Mouse (Mus musculus): Measurements from ENCODE around the gene Gpr37l1.

Gpr37l1 gene

DNA sequence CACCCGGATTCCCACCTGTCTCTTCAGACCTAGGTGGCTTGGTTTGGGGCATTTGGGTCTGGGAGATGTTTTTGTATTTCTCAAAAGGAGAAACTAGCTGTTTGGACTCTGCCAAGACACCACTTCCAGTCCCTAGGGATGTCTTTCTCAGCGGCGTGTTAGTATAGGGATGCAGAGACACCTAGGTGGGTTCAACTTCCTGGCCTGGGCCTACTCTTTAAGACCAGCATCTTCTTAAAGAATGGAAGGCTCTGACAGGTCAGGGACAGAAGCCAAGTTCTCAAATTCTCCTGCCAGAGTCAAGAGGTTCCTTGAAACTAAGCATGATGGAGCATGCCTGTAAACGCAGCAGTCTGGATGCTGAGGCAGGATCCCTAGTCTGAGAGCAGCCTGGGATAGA, 19.0 kb downstream of the Gpr37l1 start:
- DNase-seq (ENCODE audit: low spot score in 2 of 2) = no peak

DNA sequence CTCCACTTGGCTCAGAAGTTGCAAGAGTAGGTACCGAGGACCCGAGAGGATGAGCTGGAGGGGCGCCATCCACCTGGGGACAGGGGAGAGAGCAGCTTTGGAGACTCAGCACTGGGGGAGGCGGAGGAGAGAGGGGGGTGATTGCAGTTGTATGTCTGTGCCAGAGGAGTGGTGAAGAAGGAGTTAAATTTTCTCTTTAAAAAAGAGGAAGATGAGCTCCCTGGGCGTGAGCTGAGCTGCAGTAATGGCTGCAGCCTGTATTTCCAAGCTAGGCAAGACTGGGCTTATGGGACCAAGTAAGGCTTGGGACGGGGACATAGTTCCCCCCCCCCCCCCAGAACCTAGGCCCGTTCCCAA, 19.8 kb downstream of the Gpr37l1 start:
- DNase-seq (ENCODE audit: low spot score in 2 of 2) = no peak

DNA sequence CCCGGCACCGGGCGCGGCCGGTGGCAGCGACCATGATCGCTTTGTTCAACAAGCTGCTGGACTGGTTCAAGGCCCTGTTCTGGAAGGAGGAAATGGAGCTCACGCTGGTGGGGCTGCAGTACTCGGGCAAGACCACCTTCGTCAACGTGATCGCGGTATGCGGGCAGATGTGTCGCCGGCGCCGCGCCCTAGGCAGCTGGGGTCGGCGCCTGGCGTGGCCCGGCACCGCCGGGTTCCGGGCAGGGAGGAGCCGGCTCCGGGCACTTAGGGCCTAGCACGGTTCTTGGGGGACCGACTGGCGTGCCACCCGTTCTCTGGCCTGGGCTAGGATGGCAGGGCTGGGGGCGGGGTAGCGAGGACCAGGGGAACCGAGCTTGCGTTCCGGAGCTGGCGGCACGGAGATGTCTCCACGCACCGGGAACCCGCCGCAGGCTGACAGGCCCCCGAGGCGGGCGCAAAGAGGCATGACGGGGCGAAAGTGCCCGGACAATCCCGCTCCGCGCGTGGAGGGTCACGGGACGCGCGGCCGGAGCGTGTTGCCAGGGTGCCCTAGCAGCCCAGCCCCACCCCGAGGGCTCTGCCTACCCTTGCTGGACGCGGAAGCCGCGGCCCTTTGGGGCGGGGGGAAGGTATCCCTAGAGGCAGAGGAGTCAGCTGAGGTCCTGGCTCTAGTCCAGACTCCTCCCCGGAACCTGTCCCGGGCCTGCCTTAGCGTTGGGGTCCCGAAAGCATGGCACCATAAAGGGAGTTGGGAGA, 20.4 kb downstream of the Gpr37l1 start:
- DNase-seq (ENCODE audit: low spot score in 2 of 2) = peak; percentile 86 to 90

DNA sequence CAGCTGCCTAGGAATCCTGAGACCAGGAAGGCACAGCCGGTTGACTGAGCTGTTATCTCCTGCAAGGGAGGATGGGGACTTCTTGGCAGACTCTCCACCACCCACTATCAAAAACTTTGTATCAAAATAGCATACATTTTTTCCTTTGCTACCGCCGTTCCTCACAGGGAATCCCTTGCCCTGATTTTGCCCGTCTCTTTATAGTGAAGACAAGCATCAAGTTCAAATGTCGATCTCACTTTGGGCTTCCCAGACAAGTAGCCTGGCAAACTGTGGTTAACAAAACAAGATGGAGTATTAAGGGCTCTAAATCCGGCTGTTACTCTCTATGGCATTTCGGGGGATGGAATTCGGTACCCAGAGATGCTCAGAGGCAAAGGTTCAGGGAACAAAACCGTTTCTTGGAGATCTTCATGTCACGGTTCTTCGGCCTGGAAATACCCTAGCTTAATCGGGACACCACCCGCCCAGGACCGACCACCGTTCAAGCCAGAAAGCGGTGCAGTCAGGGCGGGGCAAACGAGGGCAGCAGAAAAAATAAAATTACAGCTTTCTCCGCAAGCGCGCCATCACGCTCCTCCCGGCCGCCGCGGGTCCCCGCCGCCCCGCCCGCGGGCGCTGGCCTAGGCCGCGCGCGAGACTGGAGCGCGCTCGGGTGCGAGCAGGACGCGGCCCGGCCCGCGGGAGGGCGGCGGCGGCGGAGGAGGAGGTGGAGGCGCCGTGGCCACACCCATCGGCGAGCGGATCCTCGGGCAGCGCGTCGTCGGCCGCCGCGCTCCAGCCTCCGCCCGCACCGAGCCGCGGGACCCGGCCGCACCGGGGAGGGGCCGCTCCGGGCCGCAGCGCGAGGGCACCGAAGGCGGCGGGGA, 21.2 kb downstream of the Gpr37l1 start, which contains the start of gene Arl8a:
Gene Arl8a (plus strand): TSS at position 748 of the 869 bp plus-strand sequence.
- peak; percentile 84 to 85 for DNase-seq (ENCODE audit: low spot score in 2 of 2)

DNA sequence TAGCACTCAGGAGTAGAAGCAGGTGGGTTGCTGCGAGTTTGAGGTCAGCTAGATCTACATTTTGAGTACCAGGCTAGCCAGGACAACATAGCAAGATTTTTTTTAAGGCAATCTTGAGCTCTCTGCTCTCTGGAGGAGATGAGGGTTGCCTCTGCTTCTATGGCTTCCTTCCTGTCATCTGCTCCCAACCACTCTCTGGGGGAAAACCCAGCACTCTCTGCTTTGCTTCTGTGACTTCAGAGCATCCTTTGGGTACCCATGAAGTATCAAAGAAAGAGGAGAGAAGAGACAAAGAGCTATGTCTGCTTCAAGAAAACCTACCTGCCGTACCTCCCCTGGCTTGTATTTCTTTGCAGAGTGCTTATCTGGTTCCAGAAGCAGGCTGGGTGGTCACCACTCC, 23.5 kb downstream of the Gpr37l1 start:
- no peak for DNase-seq (ENCODE audit: low spot score in 2 of 2)

DNA sequence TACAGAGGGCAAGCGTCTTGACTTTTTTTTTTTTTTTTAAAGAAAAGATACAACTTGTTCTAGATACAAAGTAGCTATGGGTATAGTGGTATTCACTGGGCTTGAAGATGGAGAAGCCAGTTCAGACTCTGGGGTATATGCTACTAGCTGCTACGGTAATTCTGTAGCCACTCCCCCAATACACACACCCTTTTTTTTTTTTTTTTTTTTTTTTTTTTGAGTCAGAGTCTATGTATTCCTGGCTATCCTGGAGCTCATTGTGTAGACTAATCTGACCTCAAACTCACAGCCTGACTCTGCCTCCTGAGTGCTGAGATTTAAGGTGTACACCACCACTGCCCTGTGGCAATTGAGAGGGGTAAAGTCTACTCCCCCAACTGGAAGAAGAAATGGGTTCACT, 25.0 kb downstream of the Gpr37l1 start:
- no peak for DNase-seq (ENCODE audit: low spot score in 2 of 2)

DNA sequence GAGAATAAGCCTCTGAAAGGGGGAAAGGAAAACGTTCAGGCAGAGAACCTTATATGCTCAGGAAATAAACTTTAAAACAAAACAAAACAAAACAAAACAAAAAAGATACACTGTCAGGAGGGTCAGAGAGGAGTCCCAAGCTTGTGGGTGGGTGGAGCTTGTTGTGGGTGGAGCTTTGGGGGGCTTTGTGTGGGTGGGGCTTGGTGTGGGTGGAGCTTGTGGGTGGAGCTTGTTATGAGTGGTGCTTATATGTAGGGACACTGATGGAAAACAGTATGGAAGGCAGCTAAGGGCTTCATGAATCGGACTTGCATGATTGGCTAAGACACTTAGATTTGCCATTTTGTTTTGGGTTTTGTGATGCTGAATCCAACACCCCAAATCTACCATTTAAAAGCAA, 27.6 kb downstream of the Gpr37l1 start:
- no peak for DNase-seq (ENCODE audit: low spot score in 2 of 2)

DNA sequence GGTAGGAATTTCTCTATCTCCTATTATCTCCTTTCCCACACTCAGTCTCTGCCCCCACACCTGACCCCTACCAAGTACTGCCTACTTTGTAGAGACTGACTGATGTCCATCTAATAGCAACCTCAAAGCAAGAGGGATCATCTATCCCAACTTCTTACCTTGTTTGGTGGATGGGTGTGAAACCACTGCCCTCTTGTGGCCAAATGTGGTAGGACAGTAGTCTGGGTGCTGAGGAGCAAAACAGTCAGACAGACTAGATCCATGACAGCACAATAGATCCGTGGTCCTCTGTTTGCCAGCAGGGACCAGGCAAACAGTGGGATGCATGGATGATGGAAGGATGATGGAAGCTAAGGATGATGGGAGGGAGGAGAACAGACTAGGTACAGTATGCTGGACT, 31.0 kb downstream of the Gpr37l1 start:
- peak in 1 of 2 experiments; percentile 45 for DNase-seq (ENCODE audit: low spot score in 2 of 2)

DNA sequence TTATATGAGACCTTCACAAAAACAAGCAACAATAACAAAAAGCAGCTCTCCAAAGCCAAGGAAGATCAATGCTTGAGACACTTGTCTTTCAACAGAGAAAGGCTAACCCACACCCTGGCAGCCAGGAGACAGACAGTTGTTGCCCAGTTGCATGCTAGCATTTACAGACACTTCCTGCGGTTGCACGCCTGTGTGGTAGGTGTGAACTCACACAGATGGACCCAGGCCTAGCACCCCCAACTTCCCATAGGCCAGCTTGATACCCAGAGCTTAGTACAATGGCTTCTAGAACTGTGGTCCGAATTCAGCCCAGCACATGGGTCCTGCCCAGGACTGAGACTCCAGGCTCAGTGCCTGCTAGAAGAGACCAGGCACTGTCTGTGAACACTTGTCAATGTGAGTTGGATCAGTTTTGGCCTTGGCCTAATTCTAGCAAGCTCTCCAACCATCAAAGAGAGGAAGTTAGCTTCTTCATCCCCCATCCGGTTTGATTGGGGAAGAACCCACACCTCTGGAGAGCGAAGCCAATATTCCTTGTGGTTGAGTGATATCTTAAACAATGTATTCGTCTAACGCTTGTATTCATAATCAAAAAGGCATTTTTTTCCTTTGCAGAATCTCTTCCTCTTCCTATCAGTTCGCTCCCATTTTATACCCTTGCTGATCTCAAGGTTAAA, 32.2 kb downstream of the Gpr37l1 start:
- no peak for DNase-seq (ENCODE audit: low spot score in 2 of 2)

DNA sequence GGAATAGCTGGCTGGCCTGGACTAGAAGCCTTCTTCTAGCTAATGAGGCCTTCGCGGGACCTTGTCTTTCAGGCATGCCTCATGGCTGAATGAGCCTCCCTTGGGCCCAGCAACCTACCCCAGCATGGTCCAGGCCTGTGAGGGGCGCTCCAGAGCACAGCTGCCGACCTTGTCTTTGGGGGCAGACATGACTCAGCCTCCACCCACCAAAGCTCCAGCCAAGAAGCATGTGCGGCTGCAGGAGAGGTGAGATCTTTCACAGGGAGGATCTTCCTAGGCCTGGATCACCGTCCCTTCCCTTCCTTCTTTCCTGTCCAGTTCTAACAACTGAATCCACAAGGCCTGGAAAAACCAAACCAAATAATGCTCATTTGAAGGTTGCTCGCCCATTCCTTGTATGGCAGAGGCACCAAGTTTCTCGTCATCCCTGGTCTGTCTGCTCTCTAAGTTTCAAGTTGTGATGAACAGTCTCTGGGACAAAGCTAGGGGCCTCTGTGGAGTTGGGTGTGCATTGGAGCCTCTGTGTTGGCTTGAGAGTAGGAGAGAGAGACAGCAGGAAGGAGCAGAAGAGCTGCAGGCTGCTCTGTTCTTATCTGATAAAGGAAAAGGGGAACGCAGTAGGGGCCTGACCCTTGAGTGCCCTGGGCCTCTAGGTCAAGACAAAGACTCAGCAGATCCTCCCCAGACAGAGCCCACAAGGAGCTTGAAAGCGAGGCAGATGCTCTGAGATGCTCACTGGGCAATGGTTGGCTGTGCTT, 33.6 kb downstream of the Gpr37l1 start:
- DNase-seq (ENCODE audit: low spot score in 2 of 2) = no peak

DNA sequence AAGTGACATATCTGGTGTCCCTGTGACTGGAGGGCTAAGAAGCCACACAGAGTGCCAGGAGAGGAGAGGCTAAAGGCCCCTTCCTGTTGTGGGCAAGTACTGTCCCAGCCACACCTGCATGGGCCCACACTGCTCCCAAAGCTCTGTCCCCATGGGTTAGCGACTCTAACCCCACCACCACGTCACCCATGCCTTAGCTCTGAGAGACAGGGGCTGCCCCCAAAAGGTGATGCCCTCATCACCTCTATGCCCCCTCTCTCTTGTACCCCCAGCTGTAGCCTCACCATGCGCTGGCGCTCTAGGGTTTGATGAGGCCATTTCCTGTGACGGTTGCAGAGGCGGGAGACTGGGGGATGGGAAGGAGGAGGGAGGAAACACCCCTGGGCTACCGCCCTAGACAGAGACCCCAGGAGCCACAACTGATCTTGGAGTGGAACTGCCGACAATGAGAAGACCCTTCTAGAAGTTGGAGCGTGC, 34.5 kb downstream of the Gpr37l1 start:
- DNase-seq (ENCODE audit: low spot score in 2 of 2) = no peak

DNA sequence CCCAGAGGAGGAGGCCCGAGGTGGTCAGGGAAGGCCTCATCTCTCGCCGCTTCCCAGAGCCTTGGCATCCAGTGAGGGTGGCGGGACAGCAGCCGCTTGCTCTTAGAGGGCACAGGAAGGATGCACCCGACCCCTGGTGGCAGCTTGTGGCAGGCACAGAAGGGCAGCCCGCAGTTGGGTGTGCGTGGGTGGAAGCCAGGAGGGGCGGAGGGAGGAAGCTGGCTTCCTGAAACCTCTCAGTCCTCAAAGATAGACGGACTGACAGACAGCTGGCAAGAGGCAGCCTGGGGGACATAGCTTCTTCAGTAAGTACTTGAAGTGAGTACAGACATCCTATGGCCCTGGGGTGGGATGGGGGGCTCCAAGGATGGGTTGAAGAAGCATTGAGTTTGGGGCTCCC, 35.0 kb downstream of the Gpr37l1 start, which contains the start of gene Ptpn7:
Gene Ptpn7 (plus strand): TSS at position 228 of the 400 bp plus-strand sequence.
- DNase-seq (ENCODE audit: low spot score in 2 of 2) = peak; percentile 59 to 67

DNA sequence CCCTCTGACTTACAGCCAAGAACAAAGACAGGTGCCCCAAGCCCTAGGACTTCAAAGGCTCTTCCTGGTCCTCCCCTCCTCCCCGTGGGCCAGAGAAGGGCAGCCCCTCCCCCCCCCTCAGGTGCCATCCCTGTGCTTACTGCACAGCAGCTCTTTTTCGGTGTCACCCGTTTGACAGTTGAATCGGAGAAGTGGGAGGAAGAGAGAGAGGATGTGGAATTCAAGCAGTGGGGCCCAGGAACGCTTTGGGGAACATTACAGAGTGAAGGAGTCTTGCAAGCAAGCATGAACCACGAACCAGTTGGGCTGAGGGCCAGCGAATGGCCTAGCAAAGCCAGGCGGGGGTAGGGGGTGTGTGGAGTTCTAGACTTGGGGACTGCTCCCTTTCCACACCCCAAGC, 35.9 kb downstream of the Gpr37l1 start:
- DNase-seq (ENCODE audit: low spot score in 2 of 2) = no peak

DNA sequence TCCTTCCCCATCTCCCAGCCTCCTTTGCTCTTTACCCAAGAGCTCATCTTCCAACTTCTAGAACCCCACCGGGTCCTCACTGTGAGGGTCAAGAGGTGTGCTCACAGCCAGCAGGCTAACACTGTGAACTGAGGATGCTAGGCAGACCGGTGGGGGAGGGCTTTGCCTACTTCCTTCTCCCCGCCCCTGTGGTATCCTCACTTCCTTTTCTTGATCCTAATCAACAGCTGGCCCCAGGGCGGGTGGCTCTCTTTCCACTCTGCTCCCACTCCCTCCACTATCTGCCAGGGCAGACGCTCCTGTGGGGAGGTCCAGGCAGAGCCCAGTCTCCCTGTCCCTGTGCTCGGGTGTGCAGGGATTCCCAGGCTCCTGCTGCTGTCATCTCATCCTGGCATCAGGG, 36.4 kb downstream of the Gpr37l1 start:
- peak in 1 of 2 experiments; percentile 51 for DNase-seq (ENCODE audit: low spot score in 2 of 2)

DNA sequence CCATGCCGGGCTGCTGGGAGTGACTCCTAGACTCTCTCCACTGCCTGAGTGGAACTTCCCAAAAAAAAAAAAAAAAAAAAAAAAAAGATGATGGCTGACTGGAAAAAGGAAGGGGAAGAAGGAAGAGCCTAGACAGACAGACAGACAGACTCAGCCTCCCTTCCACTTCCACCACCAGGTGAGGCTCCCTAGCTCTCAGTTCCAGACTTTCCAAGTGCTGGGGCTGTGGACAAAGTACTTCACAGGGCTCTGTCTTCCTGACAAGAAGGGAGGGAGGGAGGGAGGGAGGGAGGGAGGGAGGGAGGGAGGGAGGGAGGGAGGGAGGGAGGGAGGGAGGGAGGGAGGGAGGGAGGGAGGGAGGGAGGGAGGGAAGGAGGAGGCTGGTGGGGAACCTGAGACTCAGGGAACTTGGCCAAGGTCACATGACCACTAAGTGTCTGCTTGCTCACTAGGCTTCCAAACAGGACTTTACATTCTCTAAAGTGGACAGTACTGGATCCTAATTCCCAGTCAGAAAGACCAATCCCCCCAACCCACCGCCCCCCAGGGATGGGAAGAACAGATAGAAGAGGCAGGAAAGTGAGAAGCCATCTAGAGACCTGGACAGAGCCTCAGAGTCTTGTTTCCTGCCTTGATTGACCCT, 37.0 kb downstream of the Gpr37l1 start:
- no peak for DNase-seq (ENCODE audit: low spot score in 2 of 2)

DNA sequence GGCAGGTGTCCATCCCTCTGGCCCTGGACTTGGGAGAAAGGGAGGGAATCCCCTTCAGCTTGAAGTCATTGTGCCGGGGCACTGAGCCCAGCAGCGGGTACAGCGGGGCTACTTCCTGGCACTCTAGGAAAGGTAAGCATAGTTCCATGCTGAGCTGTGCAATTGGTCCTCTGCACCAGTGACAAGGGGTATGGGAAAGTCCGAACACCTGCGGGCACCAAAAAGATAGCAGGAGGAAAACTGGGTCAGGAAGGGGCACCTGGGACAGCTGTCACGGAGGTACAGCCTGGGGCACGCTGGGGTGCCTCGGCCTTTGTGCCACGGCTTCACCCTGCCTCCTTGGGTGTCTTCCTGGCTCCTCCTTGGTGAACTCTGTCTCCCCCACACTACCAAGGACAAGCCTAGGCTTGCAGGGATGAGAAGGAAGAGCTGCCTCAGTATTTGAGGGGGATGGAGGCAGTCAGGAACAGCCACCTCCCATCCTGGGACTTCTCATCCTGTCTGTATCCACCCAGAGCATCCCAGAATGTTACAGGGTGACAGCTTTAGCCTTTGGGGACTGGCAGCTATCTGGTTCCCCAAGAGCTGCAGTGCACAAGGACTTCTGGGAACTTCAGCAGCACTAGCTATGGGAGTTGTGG, 37.8 kb downstream of the Gpr37l1 start:
- no peak for DNase-seq (ENCODE audit: low spot score in 2 of 2)

DNA sequence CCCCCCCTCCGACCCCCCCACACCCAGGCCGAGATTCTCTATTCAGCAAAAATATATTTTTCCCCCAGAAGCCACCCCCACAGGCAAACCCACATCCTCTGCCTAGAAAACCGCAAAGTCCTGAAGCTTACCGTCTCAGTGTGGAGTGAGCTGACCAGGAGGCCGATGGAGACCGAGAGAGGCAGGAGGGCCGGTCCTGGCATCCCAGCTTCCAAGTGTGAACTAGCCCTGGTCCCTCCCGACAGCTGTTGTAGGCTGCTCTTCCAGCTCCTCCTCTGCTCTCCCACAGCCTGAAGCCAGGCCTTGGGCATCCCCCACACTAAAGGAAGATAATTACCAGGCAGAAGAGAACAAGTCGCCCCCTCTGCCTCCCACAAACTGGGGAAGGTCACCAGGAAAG, 38.5 kb downstream of the Gpr37l1 start:
- DNase-seq (ENCODE audit: low spot score in 2 of 2) = no peak

DNA sequence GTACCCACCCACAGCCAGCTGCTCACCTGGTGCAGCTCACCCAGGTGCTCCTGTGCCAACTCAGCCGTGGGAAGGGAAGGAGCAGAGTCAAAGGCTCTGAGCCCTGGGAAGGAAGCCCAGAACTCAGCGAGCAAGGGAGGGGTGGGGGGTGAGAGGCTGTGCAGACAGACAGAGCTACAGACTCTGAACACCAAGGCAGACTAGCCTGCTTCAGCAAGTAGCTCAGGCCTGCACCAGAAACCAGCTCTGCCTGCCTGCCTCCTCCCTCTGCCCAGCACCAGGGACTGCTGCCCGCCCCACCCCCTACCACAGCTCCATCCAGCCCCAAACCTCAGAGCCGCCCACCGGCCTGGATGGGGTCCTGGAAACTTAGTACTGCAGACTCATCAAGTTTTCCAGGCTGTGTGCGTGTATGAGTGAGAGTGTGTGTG, 39.5 kb downstream of the Gpr37l1 start:
- DNase-seq (ENCODE audit: low spot score in 2 of 2) = no peak

DNA sequence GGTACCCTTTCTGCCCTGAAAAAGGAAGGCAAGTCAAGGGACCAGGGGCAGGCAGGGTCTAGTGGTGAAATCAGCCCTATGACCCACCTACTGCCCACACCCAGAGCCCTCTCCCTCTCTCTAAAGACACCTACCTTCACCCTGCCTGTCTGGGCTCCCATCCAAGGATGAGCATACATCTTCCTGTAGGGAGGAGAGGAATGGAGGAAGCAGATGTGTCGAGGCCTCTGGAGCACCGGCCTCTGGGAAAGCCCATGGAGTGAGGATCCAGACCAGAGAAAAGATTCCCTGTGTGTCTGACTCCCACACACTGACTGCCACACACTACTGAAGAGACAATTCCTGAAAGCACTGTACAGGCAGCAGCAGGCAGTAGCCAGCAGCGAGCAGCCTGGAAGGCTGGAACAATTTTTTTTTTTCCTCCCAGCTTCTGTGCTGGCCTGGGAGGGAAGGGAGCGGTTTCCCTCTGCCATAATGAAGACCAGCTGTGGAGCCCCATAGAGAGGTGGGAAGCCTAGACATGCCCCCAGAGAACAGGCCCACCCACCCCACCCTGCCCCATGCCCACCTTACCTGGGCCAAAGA, 40.9 kb downstream of the Gpr37l1 start:
- DNase-seq (ENCODE audit: low spot score in 2 of 2) = no peak

DNA sequence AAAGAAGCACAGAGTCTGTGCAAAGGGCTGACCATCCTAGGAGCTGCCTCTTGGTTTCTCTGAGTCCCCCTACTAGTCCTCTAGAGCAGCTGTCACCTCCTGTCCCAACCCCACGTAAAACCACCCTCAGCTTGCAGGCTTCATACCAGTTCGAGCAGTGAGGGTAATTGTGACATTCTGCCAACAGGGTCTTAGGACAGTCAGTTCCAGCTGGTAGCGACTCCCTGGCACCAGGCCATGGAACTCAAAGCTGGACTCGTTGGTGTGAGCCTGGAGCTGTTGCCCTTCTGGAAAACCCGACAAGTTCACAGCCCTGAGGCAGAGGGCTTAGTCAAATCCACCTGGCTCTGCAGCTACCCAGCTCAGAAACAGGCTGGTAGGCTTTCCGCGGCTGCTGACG, 41.5 kb downstream of the Gpr37l1 start:
- no peak for DNase-seq (ENCODE audit: low spot score in 2 of 2)

All from heart, adult 9 months (tissue).